Mouse (Mus musculus): ENCODE measurements at regions not wholly inside any gene's neighbourhood (a gene's known extent, or its start where the extent isn't known, plus 50 kb on each side); places are given as distances from the start of the nearest gene placed in this dataset.
A peak's percentile ranks its signal among the peaks of the same experiment; 100 is the strongest.

DNA sequence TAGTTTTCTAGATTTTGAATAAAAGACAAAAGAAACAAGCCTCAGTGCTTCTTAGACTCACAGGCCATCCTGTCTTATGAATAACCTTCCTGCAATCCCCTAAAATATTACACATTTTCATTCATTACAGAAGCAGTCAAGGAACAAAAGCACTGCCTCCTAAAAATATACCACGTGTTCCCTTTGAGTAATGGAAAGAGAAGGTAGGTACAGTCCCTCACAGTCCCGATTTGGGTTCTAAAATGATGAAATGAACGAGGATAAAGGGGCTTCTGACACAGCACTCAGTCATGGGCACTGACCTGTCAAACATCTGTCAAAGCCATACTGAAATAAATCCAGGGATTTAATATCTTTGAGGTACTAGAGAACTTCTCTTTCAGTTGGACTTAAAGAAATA, 159.9 kb downstream of the AW209491 start:
- DNase-seq (ENCODE audit: low spot score in 2 of 2): no peak

DNA sequence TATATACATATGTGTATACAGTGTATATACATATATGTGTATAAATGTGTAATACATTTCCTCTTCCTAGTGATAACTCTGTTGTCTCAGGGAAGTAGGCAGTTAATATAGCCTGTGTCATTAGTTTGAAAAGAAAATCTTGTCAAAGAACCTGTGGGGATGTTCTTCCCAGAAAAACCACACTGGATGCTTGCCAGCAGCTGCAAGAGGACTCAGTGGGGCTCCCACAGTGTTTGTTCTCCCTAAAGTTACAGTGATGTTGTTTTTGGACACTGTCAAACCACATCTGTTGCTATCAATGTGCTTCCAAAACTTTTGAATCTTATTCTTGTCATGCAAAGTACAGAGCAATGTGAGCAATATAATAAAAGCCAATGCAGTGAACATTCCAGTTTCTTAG, 170.3 kb downstream of the AW209491 start:
- peak; percentile 30 to 32 for DNase-seq (ENCODE audit: low spot score in 2 of 2)

DNA sequence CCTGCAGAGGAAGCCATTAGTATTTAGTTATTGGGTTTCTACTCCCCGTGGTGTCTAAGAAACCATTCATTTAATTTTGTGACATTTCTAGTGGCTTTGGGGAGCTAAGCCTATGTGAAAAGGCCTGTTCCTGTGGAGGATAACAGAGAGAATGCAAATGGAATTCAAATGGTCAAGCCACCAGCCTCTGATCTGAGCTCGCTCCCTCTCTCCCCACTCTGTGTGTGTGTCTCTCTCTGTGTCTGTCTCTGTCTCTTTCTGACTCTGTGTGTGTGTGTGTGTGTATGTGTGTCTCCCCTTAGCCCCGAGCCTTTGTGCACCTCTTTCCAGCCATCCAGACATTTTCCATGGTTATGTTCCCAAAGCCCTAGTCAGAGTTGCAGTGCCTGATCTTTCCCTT, 171.1 kb downstream of the AW209491 start:
- DNase-seq (ENCODE audit: low spot score in 2 of 2): no peak

DNA sequence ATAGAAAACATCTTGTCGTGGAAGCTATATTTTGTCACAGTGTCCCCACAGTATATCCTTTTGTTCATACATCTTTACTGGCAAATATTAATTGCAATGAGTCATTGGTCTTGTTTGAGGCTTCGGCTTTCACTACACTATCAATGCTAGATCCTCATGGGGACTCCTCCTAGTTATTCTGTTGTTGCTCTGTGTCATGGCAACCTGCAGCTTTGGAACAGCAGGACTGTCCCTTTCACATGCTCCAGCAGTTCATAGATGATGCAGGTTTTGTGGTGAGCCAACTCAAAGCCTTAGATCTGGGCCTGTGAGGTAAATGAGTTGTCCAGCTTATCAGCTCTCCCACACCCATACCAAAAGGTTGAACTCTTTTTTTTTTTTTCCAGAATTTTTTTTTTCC, 172.4 kb downstream of the AW209491 start:
- DNase-seq (ENCODE audit: low spot score in 2 of 2): peak in 1 of 2 experiments; percentile 10

DNA sequence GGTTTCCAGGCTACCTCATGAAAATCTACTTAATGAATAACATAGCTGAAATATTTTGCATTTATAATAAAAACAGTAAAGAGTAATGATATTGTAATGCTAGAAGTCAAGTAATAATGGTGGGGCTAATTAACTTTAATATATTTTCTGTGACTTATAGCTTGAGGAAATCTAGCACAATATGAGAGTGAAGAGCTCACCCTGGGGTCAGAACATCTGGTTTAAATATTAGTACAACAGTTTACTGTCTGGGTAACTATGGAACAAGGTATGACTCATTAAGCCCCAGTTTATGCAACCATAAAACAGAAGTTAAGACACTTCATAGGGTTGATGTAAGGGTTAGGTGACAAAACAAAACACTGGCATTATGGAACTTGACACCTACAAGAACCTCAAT, 205.4 kb downstream of the AW209491 start:
- no peak for DNase-seq (ENCODE audit: low spot score in 2 of 2)

Data from heart, adult 9 months (tissue).